Mouse (Mus musculus) testis, adult 2 months (tissue): Measurements from ENCODE around the gene Bcl2l11.

ENCODE experiments used
- CTCF ChIP-seq: fragments of 200-500 bp; IDR thresholded peaks from 2 replicates; pipeline ENCODE4 v1.5.1; 2012; ENCODE audit warnings: low read depth, mild to moderate bottlenecking, inconsistent platforms, low read length, moderate library complexity; ENCODE audit not compliant: control insufficient read depth, insufficient read depth, insufficient replicate concordance
- POLR2A ChIP-seq: fragments of 200-500 bp; IDR thresholded peaks from 2 replicates; pipeline ENCODE4 v1.6.1; 2012; ENCODE audit warnings: low read depth, mild to moderate bottlenecking, inconsistent platforms, low read length, moderate library complexity; ENCODE audit not compliant: control insufficient read depth

- no peak for TF ChIP-seq CTCF
- no peak for TF ChIP-seq POLR2A
Observed at GRCm38 (mm10) chr2:128118971-128119370, 6.9 kb upstream of the Bcl2l11 start.
